Mouse (Mus musculus): ENCODE results near the gene Rasgrp3.

GRCm38 (mm10) chr17:75516591-75516990 is 80.9 kb downstream of the Rasgrp3 start:
- no peak for TF ChIP-seq CTCF (IDR thresholded peaks at IDR 0.05; ENCODE audit: extremely low read depth, insufficient read length, insufficient replicate concordance, low read depth, low read length)
- TF ChIP-seq POLR2A (IDR thresholded peaks at IDR 0.05; ENCODE audit: low read depth, low read length): no peak
